Mouse (Mus musculus) thymus, adult 18-20 months (tissue): ENCODE measurements around the gene E130218I03Rik.
"Not testable (repeated sequence)": the region's sequence is repeated elsewhere in the genome, so short reads cannot be mapped to it uniquely, and the experiment has no call there.

Experiments
- DNase-seq, 2 experiments: peaks; one replicate each; pipeline ENCODE4 v3.0.0; 2022; ENCODE audit warnings: mixed read lengths in 2 of 2

The E130218I03Rik gene

DNA sequence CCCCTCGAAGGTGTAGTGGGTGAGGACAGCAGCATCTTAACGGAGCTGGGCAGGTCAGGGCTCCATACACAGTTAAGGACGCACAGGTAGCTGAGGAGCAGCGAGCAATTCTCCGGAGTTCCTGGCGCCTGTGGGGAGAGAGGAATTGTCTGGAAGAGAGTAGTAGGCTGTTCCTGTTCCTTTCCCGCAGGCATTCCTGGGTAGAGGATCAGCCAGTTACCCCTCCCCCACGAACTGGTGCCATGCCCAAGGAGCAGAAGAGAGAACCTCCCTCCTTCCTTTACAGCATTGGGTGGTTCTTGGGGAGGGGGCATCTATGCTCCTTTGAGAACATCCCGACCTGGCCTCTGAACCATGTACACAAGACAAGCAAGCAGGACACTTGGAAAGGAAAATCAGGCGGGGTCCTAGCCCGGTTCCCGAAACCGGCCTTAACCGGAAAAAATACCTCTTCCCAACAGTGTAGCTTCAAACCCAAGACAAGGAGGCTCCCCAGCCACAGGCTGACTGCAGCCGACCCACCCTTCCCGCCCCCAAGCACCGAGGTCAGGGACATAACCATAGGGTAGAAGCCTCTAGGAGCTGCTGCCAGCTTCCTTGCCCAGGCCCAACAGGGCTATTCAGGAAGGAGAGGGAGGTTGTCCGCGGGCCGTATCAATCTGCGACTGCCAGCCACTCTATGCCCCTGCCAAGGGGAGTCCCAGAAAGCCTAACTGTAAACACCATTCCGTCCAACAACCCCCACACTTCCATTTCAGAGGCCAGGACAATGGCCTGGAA, 8.9 kb downstream of the E130218I03Rik start:
- no peak for DNase-seq

DNA sequence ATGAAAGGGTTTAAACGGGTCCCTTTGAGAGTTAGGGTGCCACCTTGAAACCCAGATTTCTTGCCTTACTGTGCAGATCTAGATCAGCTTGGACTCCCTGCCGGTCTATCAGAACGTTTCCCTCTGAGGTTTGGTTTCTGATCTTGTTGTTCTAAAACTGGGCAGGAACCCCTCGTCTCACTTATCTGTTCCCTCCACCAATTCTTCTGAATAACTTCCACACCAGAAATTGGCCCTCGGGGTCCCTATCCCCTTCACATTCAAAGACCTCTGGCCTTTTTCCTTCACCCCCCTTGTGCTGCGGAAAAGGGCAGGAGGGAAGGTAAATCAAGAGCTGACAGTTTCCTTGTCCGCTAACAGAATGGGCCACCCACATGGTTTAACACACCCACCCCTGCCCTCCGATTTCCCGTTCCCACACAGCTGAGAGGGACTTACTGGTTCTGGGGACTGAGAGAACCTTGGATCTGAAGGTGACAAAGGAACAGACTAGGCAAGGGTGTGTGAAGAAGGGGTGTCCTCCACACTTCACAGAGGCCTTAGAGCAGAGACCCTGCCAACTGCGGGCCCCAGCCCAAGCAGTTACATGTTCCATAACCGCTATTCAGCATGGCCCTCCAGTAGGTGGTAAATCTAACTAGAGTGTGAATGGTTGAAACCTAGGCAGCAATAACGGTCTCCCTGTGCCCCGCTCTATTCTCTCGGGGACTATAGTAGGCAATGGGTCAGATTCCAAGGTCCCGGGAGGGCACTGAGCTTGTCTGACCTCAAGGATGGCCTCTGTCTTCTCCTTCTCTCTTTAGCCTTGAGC, 9.7 kb downstream of the E130218I03Rik start:
- DNase-seq: no peak

DNA sequence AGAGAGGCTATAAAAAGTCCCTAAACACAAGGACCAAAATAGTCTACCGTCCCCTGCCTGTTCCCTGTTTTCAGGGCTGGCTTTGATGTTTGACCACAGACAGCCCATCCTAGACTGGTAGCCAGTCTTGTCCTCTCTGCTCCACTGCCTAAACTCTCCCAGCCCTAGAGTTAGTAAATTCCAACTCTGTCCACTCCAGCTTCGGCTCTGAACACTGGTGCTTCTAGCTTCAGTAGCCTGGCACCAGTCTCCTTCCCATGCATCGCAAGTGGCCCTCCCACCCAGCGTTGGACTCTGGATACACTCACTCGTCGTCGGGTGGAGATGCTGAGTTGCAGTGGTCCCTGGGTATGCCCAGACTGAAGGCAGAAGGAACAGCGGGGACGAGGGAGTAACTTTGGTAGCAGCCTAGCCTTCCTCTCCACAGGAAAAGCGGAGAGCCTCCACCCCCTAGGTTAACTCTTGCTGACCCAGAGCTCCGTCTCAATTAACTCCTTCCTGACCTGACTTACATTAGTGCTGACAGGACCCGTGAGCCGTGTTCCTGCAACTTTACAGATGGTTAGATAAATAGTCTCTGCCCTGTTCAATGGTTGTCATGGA, 10.4 kb downstream of the E130218I03Rik start, which contains the start of gene Grrp1:
Gene Grrp1, minus strand, starts transcription at position 385 of the 603 bp plus-strand sequence.
- DNase-seq: no peak

DNA sequence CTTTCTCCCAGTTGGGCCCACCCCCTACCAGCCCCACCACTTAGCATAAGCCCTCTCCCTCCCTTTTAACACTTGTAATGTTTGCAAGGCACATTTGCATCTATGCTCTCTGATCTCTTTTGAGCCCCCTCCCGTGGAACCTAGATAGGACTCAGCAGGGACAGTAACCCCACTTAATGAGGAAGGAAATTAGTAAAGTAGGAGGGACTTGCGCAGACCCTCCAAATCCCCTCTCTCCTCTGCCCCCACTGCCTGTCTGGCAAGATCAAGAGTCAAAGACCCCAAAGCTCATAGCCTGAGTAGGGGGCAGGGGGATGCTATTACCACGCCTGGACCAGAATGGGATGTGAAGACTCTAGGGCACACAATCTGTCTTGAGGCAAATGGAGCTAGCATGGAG, 11.4 kb downstream of the E130218I03Rik start:
- DNase-seq: no peak

DNA sequence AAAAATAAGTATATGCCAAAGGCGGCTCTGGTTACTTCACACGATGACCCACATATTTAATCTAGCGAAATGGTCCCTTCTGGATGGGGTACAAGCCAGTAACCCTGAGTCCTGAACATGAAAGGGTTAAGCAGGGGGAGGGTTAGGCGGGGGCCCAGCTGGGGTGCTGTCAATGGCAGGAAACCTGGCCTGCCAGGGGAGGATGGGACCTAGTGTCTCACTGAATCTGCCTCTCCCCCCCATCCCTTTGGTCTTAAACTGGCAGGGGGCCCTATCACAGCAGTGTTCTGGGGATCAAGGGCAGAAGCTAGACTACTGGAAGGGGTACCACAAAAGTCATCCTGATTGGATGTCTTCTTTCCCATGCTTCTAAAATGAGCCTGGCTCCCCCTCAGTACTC, 12.4 kb downstream of the E130218I03Rik start:
- DNase-seq: no peak

DNA sequence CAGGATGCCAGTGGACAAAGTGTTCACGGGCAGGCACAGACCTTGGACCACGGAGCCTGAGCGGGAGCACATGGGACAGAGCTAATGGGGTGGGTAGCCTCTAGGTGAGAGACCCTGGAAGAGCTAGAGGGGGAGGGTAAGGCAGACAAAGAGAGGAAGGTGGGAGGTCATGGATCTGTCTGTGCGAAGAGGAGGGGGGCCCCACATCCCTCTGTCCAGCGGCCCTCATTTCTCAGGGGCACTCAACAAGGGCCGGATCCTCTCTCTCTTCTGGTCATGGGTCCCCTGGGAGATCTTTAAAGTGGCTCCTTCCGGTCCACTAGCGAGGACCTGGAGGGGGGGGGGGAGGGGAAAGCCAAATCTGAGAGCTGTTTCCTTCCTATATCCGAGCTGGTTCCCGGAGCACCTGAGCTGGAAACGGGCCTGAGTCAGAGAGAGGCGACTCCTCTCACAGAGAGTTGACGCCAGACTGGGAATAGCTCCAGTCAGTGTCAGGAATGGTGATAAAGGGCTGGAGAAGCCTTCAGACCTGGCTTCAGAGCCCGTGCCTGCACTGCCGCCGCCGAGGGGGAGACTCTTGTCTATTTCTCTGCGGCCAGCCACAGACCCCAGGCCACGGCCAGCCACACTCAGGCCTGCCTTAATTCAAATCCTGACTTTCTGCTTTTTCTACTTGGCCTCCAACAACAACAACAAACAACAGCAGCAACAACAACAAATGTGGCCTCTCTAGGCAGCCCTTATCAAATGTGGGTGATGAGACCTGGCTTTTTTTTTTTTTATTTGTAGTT, 13.1 kb downstream of the E130218I03Rik start:
- no peak for DNase-seq

DNA sequence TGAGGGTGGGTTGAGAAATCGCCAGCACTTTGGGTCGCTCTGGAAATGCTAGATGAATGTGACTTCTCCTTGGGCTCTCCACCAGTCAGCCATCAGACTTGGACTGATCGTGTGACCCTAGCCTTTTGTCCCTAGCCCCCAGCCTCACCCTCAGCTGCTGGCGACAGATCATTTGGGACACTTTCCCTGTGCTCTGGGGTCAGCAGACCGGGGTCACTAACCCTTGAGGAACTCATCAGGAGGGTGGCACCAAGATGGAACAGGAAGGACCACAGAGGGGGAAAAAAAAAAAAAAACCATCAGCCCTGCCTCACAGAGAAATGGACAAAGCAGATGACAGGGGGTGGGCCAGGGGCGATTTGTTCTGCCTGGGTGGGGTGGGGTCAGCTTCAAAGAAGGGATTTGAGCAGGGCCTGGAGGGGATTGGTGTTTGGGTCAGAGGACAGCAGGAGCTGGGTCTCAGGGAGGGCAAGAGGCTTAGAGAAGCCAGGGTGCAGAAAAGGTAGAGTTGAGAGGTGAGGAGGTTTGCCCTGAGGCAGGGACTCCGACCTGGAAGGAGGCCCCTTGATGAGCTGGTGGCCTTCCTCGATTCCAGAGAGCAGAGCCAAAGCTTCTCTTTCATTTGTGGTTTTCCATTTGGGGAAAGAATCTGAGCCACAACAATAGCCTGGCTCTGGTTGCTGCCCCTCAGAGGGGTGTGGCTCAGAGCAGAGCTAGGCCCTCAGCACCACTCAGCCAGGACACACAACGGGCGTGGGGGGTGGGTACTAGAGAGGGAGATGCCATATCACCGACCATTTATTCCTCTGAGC, 13.9 kb downstream of the E130218I03Rik start:
- no peak for DNase-seq

DNA sequence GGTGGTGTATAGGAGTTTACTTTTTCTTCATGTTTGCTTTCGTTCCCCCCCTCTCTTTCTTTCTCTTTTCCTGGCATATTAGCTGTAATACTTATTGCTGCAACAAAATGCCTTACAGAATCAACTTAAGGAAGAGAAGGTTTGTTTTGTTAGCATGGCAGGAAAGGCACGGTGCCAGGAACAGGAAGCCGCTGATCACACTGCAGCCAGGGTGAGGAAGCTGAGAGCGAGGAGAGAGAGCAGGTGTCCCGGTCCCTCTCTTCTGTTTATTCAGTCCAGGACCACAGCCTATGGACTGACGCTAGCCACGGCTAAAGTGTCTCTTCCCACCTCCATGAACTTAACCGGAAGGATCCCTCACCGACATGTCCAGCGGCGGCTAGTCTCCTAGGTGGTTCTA, 14.9 kb downstream of the E130218I03Rik start:
- no peak for DNase-seq

DNA sequence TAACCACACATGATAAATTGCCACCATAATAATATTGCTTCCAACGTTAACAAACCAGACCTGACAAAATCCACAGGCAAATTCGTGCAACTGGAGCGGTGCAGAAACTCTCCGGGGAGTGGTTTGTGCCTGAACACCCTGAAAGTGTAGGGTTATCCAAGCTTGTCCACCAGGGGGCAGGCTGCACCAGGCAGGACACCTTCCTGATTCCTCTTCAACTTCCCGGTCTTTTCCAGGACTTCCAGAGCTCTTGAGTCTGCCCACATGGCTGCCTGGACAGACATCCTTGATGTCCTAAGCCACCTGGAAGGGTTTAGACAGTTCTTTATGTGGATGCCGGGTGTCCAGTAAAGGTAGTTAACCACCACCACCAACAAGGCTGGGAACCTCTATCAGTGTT, 19.7 kb downstream of the E130218I03Rik start:
- DNase-seq: no peak

DNA sequence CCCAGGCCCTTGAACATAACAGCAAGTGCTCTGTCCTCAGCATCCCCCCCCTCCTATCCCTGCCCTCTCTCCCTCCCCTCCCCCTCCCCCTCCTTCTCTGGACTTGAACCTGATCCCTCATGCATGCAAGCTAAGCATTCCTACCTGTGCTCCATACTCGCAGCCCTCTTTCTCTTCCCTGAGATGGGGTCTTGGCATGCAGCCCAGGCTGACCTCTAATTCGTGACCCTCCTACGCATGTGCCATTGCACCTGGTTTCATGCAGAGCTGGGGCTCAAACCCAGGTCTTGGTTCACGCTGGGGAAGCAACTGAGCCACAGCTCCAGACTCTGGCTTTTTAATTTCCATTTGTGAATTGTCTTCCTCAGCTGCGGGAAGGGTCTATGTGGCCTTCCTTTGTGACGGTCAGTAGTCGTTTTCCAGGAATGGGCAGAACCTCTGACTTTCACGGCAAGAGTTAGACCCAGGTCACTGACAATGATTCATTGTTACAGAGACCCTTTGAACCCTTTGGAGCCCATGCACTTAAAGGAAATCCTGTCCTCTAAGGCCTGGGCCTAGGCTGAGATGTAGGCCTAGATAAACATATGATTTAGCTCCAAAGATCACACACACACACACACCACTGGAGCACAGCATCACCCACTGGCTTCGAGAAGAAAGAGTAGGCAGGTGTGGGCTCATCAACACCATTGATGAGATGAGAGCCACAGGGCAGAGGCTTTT, 22.6 kb downstream of the E130218I03Rik start:
- no peak for DNase-seq

DNA sequence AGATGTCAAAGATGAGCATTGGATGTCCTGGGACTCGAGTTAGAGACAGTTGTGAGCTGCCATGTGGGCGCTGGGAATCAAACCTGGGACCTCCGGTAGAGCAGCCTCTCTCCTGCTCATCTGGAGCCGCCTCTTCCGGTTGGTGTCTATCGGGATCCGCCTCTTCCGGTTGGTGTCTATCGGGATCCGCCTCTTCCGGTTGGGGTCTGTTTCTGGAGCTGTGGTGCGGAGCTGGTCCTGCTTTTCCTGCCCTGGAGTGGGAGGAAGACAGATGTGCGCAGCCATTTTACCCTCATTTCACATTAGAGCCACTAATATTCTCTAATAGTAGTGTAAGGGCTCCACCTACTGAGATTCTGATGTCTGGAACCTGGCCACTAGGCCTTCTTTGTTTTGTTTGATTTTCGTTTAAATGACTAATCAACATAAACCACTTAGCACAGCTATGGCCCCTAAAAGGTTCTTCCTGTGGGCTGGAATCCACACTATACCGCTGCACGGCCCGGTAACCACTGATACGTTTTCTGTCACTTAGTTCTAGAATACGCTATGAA, 24.7 kb downstream of the E130218I03Rik start:
- no peak for DNase-seq

DNA sequence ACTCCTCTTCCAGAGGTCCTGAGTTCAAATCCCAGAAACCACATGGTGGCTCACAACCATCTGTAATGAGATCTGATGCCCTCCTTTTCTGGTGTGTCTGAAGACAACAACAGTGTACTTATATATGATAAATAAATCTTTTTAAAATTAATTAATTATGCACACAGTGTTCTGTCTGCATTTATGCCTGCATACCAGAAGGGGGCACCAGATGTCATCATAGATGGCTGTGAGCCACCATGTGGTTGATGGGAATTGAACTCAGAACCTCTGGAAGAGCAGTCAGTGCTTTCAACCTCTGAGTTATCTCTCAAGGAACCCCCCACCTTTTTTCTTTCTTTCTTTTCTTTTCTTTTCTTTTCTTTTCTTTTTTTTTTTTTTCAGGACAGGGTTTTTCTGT, 26.2 kb downstream of the E130218I03Rik start:
- DNase-seq: not testable (repeated sequence)

DNA sequence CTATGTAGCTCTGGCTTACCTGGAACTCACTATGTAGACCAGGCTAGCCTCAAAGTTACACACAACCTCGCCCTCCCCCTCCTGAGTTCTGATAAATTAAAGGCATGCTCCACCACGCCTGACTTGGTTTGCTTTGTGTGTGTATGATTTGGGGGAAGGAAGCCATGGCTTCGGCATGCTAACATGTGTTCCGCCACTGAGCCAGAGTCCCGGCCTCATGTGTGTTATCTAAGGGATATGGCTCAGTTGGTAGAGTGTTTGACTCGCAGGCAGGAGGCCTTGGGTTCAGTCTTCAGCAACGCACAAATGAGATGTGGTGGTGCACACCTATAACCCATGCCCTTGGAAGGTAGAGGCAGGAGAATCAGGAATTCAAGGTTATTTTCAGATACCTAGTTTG, 28.5 kb downstream of the E130218I03Rik start:
- DNase-seq: no peak

DNA sequence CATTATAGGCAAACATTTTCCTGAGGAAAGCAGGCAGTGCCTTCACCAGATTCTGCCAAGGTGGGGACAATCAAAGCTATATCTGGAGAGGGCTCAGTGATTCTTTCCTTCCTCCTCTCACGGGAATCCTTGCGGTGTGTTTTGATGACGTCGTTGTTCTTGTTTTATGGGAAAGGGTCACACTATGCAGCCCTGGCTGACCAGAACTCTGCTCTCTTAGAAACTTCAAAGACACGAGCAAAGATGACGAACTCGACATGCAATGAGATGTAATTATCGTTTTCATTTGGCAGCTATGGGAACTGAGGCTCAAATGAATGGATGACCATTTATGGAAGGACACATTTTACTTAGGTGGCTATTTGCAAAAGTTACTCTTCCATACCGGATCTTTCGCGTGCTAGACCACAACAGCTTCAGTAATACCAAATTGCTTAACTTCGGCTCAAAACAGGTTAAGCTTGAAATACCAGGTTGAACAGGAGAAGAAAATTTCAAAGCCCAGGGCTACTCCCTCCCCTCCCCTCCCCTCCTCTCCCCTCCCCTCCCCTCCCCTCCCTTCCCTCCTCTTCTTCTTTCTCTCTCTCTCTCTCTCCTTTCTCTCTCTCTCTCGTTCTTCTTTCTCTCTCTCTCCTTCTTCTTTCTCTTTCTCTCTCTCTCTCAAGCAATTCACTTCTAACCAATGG, 29.4 kb downstream of the E130218I03Rik start:
- no peak for DNase-seq

DNA sequence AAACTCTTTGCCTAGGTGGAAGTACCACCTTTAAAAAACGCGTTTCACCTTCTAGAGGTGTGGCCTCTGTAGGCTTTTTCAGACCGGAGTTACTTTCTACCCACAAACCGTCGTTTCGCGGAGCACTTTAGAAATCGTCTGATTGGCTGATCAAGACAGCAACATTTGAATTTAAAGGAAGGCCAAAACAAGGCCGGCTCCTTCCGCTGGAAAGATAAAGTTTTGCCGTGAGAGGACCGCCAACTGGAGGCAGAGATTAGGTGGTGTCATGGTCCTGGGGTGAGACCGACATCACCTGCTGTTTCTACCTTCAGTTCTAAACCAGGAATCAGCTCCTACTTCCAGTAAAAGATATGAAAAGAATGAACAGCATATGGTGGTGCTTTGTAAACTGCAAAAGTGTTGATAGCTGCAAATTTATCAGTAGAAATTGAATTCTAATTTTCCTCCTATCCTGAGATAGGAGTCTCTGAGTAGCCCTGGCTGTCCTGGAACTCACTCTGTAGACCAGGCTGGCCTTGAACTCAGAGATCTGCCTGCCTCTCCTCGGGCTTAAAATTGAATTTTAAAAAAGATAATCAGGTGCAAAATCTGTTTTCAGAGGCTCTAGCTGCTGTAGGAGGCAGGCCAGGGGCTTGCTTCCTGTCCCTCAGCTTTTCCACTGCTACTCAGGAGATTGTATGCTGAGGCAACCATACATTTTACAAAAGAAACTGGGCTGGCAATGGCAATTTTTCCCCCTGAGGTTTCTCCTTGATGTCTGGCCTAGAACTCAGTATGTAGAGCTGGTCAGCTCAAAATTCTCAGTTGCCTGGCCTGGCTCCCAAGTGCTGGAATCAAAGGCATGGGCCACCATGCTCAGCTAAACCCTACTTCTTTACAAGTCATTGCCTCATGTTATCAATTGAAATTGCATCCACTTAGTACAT, 30.2 kb downstream of the E130218I03Rik start:
- peak; percentile 51 to 78 for DNase-seq

DNA sequence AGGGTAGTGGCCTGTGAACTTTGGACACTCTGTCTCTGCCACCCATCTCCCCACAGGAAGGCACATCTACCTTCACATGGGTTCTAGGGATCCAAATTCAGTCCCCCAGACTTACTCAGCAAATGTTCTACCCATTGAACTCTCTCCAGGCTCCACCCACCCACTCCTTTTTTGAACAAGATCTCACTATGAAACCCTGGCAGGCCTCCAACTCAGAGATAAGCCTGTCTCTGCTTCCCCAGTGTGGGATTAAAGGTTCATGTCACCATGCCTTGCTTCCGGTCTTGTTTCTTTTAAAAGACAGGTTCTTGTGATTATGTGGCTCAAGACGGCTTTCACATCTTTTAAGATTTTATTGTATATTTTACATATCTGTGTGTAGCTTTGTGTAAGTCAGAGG, 41.5 kb downstream of the E130218I03Rik start:
- no peak for DNase-seq

DNA sequence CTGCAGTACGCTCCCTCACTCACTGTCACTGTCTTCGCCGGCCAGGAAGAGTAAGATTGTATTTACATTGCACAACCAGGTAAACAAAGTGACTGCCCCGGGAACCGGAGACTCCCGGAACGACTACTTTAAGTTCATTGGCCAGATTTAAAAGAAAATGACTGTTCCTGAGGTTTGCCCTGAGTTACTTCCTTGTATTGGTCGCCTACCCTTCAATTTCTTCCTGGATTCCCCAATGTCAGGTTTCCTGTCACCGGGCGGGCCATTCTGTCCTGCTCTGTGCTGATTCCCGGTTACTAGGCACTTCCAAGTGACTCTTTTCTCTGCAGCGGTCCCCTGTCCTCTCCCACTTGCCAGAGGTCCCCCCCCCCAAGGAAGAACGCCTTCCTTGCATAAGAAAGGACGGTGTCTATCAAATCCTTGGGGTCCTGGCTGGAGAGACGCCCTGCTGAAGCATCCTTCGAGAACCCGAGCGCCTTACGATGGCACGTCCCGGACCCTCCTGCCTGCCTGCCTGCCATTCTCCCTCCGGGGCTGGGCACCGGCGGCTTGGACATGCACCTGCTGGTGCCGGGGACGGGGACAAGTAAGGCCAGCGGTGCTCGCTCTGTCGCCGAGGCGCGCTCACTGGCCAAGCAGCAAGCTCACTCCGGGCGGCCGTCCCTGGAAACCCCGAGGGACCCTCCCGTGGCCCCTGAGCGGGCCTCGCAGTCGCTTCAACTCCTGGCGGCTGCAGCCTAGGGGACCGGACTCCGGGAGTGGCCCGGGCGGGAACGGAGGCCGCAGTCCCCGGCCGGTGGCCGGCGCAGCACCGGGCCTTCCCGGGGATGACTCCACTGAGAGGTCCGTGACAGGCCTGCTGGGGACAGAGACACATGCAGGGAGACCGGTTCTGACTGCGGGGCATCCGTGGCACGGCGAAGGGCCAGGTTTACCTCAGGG, 43.0 kb downstream of the E130218I03Rik start:
- DNase-seq: no peak

DNA sequence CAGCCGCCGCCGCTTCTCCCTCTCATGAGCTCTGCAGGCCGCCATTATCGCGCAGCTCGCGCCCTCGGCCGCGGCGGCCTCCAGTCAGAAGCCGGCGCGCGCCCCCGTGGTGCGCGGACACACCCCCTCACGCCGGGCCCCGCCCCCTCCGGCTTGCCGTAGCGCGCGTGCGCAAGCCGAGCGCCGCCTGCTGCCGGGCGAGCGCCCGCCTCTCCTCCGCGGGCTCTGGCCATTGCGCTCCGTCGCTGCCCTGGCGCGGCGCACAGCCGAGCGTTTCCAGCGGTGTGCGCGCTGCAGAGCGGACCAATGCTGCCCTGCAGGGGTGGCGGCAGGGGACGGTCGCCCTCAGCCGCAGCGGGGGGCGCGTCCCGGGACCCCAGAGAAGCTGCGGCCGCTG, 43.7 kb downstream of the E130218I03Rik start:
- DNase-seq: peak; percentile 86 to 90
